Mouse (Mus musculus) heart, embryonic 12.5 days (tissue): ENCODE data around the gene Hoxd8. TPM values are rescaled to one million over a fixed set of nuclear protein-coding genes. Genes with fewer than 3 reads are reported as not detected.

Source experiments
- ATAC-seq: fragments of 200-750 bp; cut with Nextera tagmentation; 2 replicates; pipeline ENCODE4 v1.8.0; 2017; ENCODE audit warnings: moderate TSS enrichment, moderate library complexity; ENCODE audit not compliant: insufficient number of reproducible peaks, low FRiP score
- H3K27ac ChIP-seq: fragments of 300-500 bp; sonication (generic); 2 replicates; pipeline ENCODE4 v1.5.1; 2016; ENCODE audit warnings: mild to moderate bottlenecking, moderate library complexity; ENCODE audit not compliant: poor library complexity, severe bottlenecking
- H3K27me3 ChIP-seq: fragments of 300-500 bp; sonication (generic); replicated peaks from 2 replicates; pipeline ENCODE4 v1.6.1; 2016; ENCODE audit warnings: mild to moderate bottlenecking, moderate library complexity
- H3K36me3 ChIP-seq: fragments of 300-500 bp; sonication (generic); 2 replicates; pipeline ENCODE4 v1.6.1; 2016; ENCODE audit warnings: mild to moderate bottlenecking, moderate library complexity
- H3K4me1 ChIP-seq: fragments of 300-500 bp; sonication (generic); replicated peaks from 2 replicates; pipeline ENCODE4 v1.6.1; 2016; ENCODE audit warnings: mild to moderate bottlenecking
- H3K4me2 ChIP-seq: fragments of 300-500 bp; sonication (generic); 2 replicates; pipeline ENCODE4 v1.6.1; 2016; ENCODE audit warnings: mild to moderate bottlenecking, moderate library complexity
- H3K4me3 ChIP-seq: fragments of 300-500 bp; sonication (generic); 2 replicates; pipeline ENCODE4 v1.5.1; 2016; ENCODE audit warnings: mild to moderate bottlenecking
- H3K9ac ChIP-seq: fragments of 300-500 bp; sonication (generic); 2 replicates; pipeline ENCODE4 v1.6.1; 2016; ENCODE audit warnings: mild to moderate bottlenecking, moderate library complexity
- H3K9me3 ChIP-seq: fragments of 300-500 bp; sonication (generic); replicated peaks from 2 replicates; pipeline ENCODE4 v1.6.1; 2016; ENCODE audit warnings: mild to moderate bottlenecking, moderate library complexity
- WGBS: fragments of 180-500 bp; shearing (Covaris S2); methylation state at CpG from one replicate; pipeline ENCODE4 v1.1.7; 2016; 5-methylcytosine and 5-hydroxymethylcytosine counted together
- polyA plus RNA-seq: library from polyadenylated mRNA; unstranded; fragments of >200 nt; fragmentation: Nextera tagmentation; extraction: Ambion mirVana; gene quantifications from 2 replicates; pipeline ENCODE4 v1.2.1, GENCODE M21; 2016

Gene Hoxd8
- polyA plus RNA-seq, 1 experiment from 2014 or later = 0.10 TPM

DNA sequence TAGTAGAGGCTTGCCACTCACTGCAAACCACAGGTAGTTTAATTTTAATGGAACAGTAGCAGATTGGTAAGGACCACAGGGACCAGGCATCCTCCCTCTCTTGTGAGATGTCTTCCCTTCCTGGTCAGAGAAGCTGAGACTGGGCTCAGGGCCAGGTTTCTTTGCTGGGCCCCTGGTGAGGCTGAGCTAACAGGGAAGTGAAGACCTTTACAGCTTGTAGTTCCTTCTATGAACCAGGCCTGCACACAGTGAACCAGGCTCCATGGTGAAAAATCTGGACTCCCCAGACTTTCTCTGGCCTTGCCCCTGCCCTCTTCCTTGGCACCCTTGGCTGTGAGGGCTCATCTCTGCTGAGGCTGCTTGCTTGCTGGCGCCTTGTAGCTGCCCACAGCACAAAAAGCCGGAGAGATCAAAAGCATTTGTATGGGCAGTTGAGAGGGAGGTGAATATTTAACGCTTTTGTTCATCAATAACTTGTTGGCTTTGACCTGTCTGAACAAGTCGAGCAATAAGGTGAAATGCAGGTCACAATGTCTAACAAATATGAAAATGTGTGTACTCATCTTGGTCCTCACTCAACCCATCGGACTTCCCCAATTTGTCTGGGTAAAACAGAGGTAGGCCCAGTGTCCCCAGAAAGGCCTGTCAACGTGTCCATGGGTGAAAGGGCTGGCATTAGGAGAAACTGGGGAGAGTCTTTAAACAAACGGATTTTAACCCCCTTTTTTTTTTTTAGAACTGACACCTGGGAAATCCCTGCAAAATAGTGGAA, 20.0 kb downstream of the Hoxd8 start:
- H3K4me3 ChIP-seq = no peak overlapping the region
- no peak overlapping the region for H3K27ac ChIP-seq
- no peaks in the 10 kb centered on the region for H3K36me3 ChIP-seq
- H3K4me2 ChIP-seq = no peak overlapping the region
- H3K9ac ChIP-seq = no peak overlapping the region
- ATAC-seq = no peak
- H3K4me1 ChIP-seq = peaks cover 10% of the 10 kb centered on the region
- WGBS = 21% methylated on average over 7 of the region's 7 CpGs
- H3K9me3 ChIP-seq = no peaks in the 10 kb centered on the region
- peaks cover 96% of the 10 kb centered on the region for H3K27me3 ChIP-seq

DNA sequence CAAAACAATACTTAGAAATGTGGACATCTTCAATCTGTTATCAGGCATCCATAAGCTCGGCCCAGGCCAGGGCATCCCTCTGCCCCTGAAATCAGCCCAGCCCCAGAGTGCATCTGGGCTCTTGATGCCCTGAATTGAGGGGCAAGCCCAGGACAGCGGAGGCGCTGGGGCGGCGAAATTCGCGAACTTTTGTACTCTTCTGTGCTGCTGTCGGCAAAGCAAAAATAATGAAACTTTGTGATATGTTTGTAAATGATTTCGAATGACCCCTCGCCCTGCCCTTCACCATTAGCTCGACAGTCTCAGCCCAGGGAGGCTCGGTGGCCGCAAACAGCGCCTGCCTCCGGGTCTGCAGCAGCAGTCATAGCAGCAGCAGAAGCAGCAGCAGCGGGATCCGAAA, 20.8 kb downstream of the Hoxd8 start:
- H3K9me3 ChIP-seq = no peaks in the 10 kb centered on the region

DNA sequence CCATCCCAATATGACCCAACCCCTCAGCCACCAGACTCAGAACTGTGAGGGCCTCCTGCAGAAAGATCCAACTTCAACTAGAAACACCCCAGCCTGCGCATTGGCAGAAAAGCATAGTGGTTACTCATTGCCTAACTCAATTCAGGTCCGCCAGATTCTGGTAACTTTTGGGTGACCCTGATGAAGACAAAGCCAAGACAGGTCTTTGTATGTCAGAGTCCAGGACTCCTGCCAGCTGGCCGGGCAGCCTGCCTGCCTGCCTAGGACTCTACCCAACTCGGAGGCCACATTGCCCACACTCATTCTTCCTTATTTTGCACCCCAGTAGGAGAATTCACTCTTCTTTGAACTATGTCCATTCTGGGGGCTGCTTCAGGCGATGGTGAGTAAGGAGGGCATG, 22.1 kb downstream of the Hoxd8 start, which contains the start of gene Gm28230:
TSS of gene Gm28230 (plus strand) at position 178 of the 400 bp plus-strand sequence.
- no peak for ATAC-seq
- Histone ChIP-seq H3K27ac (no peak within 1 kb of the TSS), H3K36me3 (no peaks in the 10 kb centered on the region), H3K4me2 (peak within 1 kb of the TSS; percentile 62), H3K9me3 (no peaks in the 10 kb centered on the region), H3K9ac (no peak within 1 kb of the TSS), H3K27me3 (peaks cover 93% of the 10 kb centered on the region), H3K4me3 (peak within 1 kb of the TSS; percentile 42), H3K4me1 (peaks cover 10% of the 10 kb centered on the region)
- WGBS = 7% methylated on average over 5 of the region's 5 CpGs

More for the DNA sequence above, 20.8 kb downstream of the Hoxd8 start:
- H3K9ac ChIP-seq = no peak overlapping the region
- H3K4me1 ChIP-seq = peaks cover 10% of the 10 kb centered on the region
- H3K36me3 ChIP-seq = no peaks in the 10 kb centered on the region
- peaks cover 94% of the 10 kb centered on the region for H3K27me3 ChIP-seq
- no peak overlapping the region for H3K4me3 ChIP-seq
- ATAC-seq = no peak
- WGBS = 2% methylated on average over 17 of the region's 17 CpGs
- no peak overlapping the region for H3K4me2 ChIP-seq
- H3K27ac ChIP-seq = no peak overlapping the region

DNA sequence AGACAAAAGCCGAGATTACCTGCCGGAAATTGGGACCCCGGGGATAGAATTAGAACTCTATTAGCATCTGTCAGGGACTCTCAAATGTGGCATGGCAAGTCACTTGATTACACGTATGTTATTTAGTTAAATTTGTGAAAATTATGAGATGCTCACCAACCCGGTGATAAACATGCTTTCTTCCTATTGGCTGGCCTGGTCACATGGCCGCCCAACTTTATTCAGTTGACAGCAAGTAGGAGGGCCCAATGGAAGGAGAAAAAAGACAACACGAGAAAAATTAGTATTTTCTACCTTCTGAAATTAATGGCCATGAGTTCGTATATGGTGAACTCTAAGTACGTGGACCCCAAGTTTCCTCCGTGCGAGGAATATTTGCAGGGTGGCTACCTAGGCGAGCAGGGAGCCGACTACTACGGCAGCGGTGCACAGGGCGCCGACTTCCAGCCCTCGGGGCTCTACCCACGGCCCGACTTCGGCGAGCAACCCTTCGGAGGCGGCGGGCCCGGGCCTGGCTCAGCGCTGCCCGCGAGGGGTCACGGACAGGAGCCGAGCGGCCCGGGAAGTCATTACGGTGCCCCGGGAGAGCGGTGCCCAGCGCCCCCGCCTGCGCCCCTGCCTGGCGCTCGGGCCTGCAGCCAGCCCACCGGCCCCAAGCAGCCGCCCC, 22.7 kb downstream of the Hoxd8 start:
- peaks cover 10% of the 10 kb centered on the region for H3K4me1 ChIP-seq
- H3K4me3 ChIP-seq = peak overlapping the region; percentile 42
- no peak overlapping the region for H3K27ac ChIP-seq
- WGBS = under 1% methylated on average over 43 of the region's 43 CpGs
- H3K9ac ChIP-seq = no peak overlapping the region
- peaks cover 93% of the 10 kb centered on the region for H3K27me3 ChIP-seq
- no peaks in the 10 kb centered on the region for H3K36me3 ChIP-seq
- ATAC-seq = no peak
- H3K4me2 ChIP-seq = peak overlapping the region; percentile 62
- H3K9me3 ChIP-seq = no peaks in the 10 kb centered on the region

DNA sequence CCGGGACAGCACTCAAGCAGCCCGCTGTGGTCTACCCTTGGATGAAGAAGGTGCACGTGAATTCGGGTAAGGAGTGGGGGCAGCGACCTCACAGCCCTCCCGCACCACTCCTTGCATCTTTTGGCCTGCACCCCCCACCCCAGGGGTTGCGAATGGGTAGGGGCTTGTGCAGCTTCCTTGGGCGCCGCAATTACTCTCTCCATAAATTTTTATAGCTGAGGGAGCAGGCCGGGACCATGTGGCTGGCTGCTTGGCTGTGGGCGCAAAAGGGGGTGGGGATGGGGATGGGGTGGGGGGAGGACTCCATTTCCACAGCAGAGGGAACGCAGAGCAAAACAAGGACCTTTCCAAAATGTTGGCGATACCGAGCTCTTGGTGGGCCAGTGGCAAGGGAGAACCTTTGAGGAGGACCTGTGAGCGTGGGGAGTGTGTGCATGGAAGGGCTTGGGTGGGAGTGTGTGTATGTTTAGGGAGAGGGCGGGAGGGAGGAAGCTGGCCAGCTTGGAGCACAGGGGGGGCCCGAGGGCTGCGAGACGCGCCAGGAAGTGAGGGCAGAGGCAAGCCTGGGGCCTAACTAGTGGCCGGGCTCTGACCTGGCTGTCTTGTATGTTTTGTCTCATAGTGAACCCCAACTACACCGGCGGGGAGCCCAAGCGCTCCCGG, 23.4 kb downstream of the Hoxd8 start:
- ATAC-seq = no peak

DNA sequence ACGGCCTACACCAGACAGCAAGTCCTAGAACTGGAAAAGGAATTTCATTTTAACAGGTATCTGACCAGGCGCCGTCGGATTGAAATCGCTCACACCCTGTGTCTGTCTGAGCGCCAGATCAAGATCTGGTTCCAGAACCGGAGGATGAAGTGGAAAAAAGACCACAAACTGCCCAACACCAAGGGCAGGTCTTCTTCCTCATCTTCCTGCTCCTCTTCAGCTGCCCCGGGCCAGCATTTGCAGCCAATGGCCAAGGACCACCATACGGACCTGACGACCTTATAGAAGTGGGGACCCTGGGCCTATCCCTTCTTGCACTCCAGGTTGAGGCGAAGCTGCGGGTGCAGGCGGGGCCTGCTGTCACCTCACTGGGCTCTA, 23.9 kb downstream of the Hoxd8 start:
- peaks cover 15% of the 10 kb centered on the region for H3K4me1 ChIP-seq
- H3K4me3 ChIP-seq = peak overlapping the region; percentile 3; the same call in 1 of the 2 replicates
- H3K36me3 ChIP-seq = no peaks in the 10 kb centered on the region
- peaks cover 92% of the 10 kb centered on the region for H3K27me3 ChIP-seq
- no peaks in the 10 kb centered on the region for H3K9me3 ChIP-seq
- H3K4me2 ChIP-seq = no peak overlapping the region
- no peak overlapping the region for H3K9ac ChIP-seq
- ATAC-seq = no peak
- WGBS = 5% methylated on average over 13 of the region's 13 CpGs
- H3K27ac ChIP-seq = no peak overlapping the region

More for the DNA sequence above, 23.4 kb downstream of the Hoxd8 start:
- H3K4me1 ChIP-seq = peaks cover 11% of the 10 kb centered on the region
- no peak overlapping the region for H3K27ac ChIP-seq
- WGBS = 2% methylated on average over 25 of the region's 25 CpGs
- H3K27me3 ChIP-seq = peaks cover 94% of the 10 kb centered on the region
- peak overlapping the region; percentile 62 for H3K4me2 ChIP-seq
- H3K36me3 ChIP-seq = no peaks in the 10 kb centered on the region
- no peaks in the 10 kb centered on the region for H3K9me3 ChIP-seq
- no peak overlapping the region for H3K9ac ChIP-seq
- H3K4me3 ChIP-seq = peak overlapping the region; percentile 42

DNA sequence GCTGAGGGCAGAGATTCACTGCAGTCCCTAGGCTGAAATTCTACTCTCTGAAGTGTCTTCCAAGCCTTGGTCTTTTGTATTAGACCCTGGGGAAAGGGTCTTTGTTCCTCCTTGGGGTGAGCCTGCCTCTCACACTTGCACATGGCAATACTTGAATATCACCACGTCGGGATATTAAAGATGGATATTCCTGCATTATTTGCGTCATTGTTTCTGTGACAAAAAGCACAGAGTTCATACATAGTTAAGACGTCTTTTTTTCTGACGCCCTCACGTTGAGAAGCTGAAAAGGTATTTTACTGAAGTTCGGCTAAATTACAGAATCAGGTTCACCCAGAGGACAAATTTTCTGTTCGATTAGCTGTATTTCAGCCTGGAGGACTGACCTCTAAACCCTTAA, 25.9 kb downstream of the Hoxd8 start:
- peaks cover 15% of the 10 kb centered on the region for H3K4me1 ChIP-seq
- H3K27me3 ChIP-seq = peaks cover 87% of the 10 kb centered on the region
- H3K4me3 ChIP-seq = no peak overlapping the region
- H3K9me3 ChIP-seq = no peaks in the 10 kb centered on the region
- H3K9ac ChIP-seq = no peak overlapping the region
- WGBS = 13% methylated on average over 8 of the region's 8 CpGs
- H3K27ac ChIP-seq = no peak overlapping the region
- no peak for ATAC-seq
- no peak overlapping the region for H3K4me2 ChIP-seq
- no peaks in the 10 kb centered on the region for H3K36me3 ChIP-seq

DNA sequence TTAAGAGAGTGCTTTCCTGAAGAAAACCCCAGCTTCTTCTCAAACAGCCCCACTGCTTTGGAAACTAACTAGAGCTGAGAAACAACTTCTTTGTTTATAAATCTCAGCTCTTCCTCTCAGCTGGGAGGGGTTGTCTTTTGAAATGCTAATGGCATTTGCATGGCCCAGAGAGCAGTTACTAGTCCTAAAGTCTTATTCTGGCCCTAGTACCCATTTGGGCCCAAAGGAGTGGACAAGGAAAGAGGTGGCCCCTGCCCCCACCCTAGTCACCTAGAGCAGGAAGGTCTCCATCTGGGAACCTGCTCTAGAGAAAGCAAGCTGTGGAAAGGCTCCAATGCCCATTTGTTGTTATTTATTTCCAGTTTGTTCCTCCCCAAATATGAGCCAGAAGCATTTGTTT, 26.6 kb downstream of the Hoxd8 start:
- ATAC-seq = no peak
- H3K4me2 ChIP-seq = no peak overlapping the region
- H3K9me3 ChIP-seq = no peaks in the 10 kb centered on the region

DNA sequence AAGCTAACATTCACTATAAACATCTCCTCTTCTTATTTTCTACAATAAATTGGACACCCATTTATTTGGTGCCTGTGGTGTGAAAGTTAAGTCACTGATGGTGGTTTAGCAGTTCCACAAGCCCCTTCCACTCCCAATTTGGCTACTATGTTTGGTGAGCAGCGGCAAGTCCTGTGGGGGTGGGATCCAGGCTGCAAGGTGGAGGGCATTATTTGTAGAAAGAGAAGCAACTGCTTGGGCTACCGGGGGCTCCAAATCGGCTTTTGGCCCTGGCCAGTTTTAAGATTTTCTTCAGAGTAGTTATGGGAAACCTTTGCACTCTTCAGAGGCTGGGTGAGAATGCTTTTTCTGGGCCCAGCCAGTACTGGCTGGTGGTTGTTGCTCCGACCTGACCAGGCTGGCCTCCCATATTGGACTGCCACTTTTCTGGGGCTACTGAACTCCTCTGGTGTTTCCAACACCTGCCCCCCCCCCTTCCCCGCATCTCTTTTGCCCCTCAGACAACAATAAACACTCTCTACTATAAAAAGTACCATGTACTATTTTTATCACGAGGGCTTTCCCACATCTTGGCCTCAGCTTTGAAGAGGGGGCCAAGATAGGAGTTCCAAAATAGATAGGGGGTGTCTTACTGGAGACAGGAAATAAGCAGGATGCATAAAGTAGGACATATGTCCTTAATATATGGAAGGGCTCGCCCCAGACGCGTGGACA, 27.5 kb downstream of the Hoxd8 start:
- Histone ChIP-seq H3K4me3 (no peak overlapping the region), H3K4me1 (peaks cover 18% of the 10 kb centered on the region), H3K9me3 (no peaks in the 10 kb centered on the region), H3K36me3 (no peaks in the 10 kb centered on the region), H3K4me2 (no peak overlapping the region), H3K27ac (no peak overlapping the region), H3K27me3 (peaks cover 88% of the 10 kb centered on the region), H3K9ac (no peak overlapping the region)
- 4% methylated on average over 9 of the region's 9 CpGs for WGBS
- no peak for ATAC-seq

More for the DNA sequence above, 26.6 kb downstream of the Hoxd8 start:
- no peak overlapping the region for H3K9ac ChIP-seq
- no peak overlapping the region for H3K4me3 ChIP-seq
- peaks cover 16% of the 10 kb centered on the region for H3K4me1 ChIP-seq
- H3K36me3 ChIP-seq = no peaks in the 10 kb centered on the region
- H3K27me3 ChIP-seq = peaks cover 88% of the 10 kb centered on the region
- no peak overlapping the region for H3K27ac ChIP-seq

DNA sequence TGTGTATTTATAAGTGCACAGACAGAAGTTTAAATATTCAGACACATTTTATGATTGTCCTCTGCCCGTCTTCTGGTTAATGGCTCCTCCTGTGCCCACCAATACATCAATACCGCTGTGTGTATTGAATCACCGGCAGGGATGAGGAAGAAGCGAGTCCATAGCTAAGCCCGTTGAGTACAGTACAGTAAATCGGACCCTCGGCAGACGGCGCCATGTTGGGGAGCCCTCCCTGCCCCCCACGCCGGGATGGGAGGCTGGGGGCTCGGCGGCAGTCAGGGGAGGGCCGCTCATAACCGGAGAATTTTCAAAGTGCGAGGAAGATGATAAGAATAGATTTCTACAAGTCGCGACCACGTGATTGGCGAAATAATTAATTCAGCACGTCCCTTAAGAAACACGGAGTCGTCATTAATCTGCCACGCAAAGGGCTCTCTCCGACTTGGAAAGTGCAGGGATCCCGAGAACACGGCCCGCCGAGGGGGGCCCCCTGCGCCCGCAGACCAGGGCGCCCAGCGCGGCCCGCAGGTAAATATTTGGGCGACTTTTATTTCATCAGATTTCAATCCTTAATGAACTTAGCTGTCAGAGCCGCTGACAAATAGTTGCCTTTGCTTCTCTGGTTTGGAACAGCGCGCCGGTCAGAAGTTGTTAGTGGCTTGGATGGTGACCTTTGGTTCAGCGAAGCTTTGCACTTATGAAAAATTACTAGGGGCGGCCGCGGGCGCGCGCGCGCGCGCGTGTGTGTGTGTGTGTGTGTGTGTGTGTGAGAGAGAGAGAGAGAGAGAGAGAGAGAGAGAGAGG, 28.3 kb downstream of the Hoxd8 start:
- Histone ChIP-seq H3K36me3 (no peaks in the 10 kb centered on the region), H3K4me1 (peaks cover 12% of the 10 kb centered on the region), H3K27me3 (peaks cover 88% of the 10 kb centered on the region), H3K9me3 (no peaks in the 10 kb centered on the region), H3K4me2 (peak overlapping the region; percentile 46), H3K27ac (no peak overlapping the region), H3K4me3 (peak overlapping the region; percentile 19), H3K9ac (no peak overlapping the region)
- ATAC-seq = no peak
- under 1% methylated on average over 52 of the region's 52 CpGs for WGBS
